10 mouse cellular contexts compared by ENCODE assay signal in genomic region chr12:77045956-77046355, GRCm38 (mm10).
A peak's percentile ranks its signal among the peaks of the same experiment; 100 is the strongest.
DNase-seq lines count a peak whose midpoint lies in the region; ATAC-seq lines count a peak whose summit lies in the region.
"Had no signal": no experiment of that assay in that cellular context is flagged by ENCODE, and none has a peak within 500 bp of the region (broad histone marks: within the 10 kb centered on the region; RNA-seq: fewer than 3 reads in every experiment).

No protein-coding gene starts in this region.

- no peaks in the 10 kb centered on the region for H3K9me3 ChIP-seq in stomach, embryonic 16.5 days (replicated peaks; ENCODE audit: control insufficient read depth, low read length)
- H3K9me3 ChIP-seq: limb, embryonic 10.5 days; midbrain, embryonic 13.5 days had no signal

- no peaks in the 10 kb centered on the region for H3K4me1 ChIP-seq in stomach, embryonic 16.5 days (ENCODE audit: control insufficient read depth, insufficient read depth, low read length)
- H3K4me1 ChIP-seq: midbrain, embryonic 13.5 days had no signal

- H3K4me2 ChIP-seq in stomach, embryonic 16.5 days (ENCODE audit: low read depth, low read length) = no peak overlapping the region
- H3K4me2 ChIP-seq: midbrain, embryonic 13.5 days had no signal

- H3K27ac ChIP-seq in stomach, embryonic 16.5 days (ENCODE audit: low read length) = no peak overlapping the region
- H3K27ac ChIP-seq: limb, embryonic 10.5 days; midbrain, embryonic 13.5 days had no signal

- peak; percentile 89 for DNase-seq in heart, adult 11 months
- no peak for DNase-seq in heart, postnatal 25 days (ENCODE audit: low spot score)
- DNase-seq in ovary, adult 18-20 months (ENCODE audit: low spot score) = peak; percentile 49
- no peak for DNase-seq in ovary, postnatal 14 days (ENCODE audit: low spot score)
- DNase-seq in cerebellum, postnatal 36 days = peak; percentile 47 to 61
- DNase-seq in spleen, postnatal 36 days (ENCODE audit: low spot score in 2 of 2) = no peak
- no peak for DNase-seq in embryo, embryonic 10 days (ENCODE audit: low spot score)

- ATAC-seq in stomach, embryonic 16.5 days (ENCODE audit: insufficient read depth, low FRiP score) = peak; percentile 37; the same call in 1 of the 2 replicates
- ATAC-seq: midbrain, embryonic 13.5 days had no signal

- intact Hi-C loops in heart, postnatal 25 days (cut with DNase I) = no loop called here

- no peak overlapping the region for H3K4me3 ChIP-seq in stomach, embryonic 16.5 days (replicated peaks; ENCODE audit: low read length)
- H3K4me3 ChIP-seq: limb, embryonic 10.5 days; midbrain, embryonic 13.5 days had no signal

- 50% methylated on average over 2 of the region's 2 CpGs for WGBS in stomach, embryonic 16.5 days

- H3K9ac ChIP-seq in stomach, embryonic 16.5 days (ENCODE audit: low read length) = no peak overlapping the region
- H3K9ac ChIP-seq: midbrain, embryonic 13.5 days had no signal

- H3K36me3 ChIP-seq in stomach, embryonic 16.5 days (ENCODE audit: control insufficient read depth, insufficient read depth, low read length) = no peaks in the 10 kb centered on the region
- H3K36me3 ChIP-seq: limb, embryonic 10.5 days; midbrain, embryonic 13.5 days had no signal

- no peaks in the 10 kb centered on the region for H3K27me3 ChIP-seq in stomach, embryonic 16.5 days (ENCODE audit: control insufficient read depth, insufficient read depth, low read length)
- H3K27me3 ChIP-seq: midbrain, embryonic 13.5 days had no signal

Comparison
In these comparisons a context has a peak if more than half of its experiments do, and no peak if none do; other contexts are left out.
1. DNase-seq: peak in heart, adult 11 months (single experiment), ovary, adult 18-20 months (single experiment) and cerebellum, postnatal 36 days (2 of 2); none in heart, postnatal 25 days (single experiment), ovary, postnatal 14 days (single experiment), spleen, postnatal 36 days (0 of 2) and embryo, embryonic 10 days (single experiment).